Mouse (Mus musculus) T-helper 1 cell (primary cell): Measurements from ENCODE around the gene Arhgef10l.

Source experiments
- in situ Hi-C: fragments of 300-600 bp; cut with MboI, MseI; formaldehyde crosslinking; loops from one replicate; pipeline ENCODE4 v1.15.1; 2025; ENCODE audit warnings: high pct_unique_total_duplicates

Arhgef10l gene

DNA sequence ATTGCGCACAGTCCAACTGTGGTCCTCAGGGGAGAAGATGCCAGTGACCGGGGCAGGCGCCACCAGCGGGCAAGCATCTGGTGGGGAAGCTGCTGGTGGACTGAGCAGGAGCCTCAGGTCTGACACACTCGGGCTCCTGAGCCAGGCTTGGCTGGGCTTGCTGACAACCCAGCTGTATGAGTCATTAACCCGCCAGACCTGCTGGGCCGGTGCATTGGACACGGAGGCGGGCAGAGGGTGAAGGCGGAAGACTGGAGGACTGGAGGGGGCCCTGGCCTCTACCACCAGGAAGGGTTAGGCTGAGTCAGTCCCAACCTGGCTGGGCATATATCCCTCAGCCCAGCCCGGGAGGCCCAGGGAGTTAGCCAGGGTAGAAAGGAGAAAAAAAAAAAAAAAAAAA, at the start of gene Arhgef10l:
Gene Arhgef10l, minus strand, starts transcription at position 253 of the 400 bp plus-strand sequence.
- in situ Hi-C loops: loop anchor here (5.0 to 10.0 kb wide), 2 partner anchors 93 to 111 kb away; no protein-coding TSS in a partner anchor

GRCm38 (mm10) chr4:140714586-140714985, 48.8 kb upstream of the Arhgef10l start:
- in situ Hi-C loops: no loop called here

DNA sequence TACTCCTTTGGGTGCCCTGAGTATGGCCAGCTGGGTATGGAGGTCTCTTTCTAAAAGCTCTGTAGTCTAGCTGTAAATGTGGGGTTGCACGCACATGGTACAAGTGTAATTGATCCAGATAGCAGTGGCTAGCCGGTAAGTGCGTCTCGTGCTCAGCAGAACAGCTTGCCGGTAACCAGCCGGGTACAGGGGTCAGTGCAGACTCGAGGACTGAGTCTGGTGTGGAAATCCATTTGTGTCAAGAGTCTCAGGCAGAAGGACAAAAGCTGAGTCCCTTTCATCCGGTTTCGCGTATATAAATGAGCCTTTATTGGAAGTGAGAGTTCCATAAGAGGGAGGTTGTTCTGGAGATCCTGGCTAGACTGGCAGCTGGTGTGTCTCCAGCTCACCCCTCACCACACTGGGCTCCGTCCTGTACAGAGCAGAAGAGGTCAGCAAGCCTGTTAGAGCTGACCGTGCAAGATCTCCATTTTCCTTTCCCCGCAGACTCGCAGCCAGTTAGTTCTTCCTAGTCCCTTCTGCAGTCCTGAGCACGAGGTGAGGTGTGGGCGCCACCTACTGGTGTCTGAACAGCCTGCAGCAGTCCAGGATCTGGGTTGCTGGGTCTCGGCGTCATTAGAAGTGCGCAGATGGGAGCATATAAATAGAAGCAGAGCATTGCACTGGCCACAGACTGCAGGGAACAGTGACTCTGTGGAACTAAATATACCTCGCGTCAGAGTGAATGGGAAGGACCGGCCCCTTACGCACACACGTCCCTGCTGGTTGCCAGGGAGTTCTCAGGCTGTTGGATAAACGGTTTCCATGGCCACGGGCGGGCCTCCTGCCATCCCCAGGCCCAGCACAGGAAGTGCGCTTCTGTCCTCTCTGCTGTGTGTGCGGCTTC, 47.9 kb upstream of the Arhgef10l start:
- in situ Hi-C loops: no loop called here

- in situ Hi-C loops: no loop called here
These were observed 45.5 kb upstream of the Arhgef10l start for GRCm38 (mm10) chr4:140711360-140711759.

- in situ Hi-C loops: no loop called here
These were observed 45.0 kb upstream of the Arhgef10l start for GRCm38 (mm10) chr4:140710781-140711180.

- in situ Hi-C loops: loop anchor here (10.0 kb wide), 1 partner anchor 715 kb away; the partner anchor contains the start of gene Hspb7
These were observed 43.8 kb upstream of the Arhgef10l start for GRCm38 (mm10) chr4:140709617-140710016.

DNA sequence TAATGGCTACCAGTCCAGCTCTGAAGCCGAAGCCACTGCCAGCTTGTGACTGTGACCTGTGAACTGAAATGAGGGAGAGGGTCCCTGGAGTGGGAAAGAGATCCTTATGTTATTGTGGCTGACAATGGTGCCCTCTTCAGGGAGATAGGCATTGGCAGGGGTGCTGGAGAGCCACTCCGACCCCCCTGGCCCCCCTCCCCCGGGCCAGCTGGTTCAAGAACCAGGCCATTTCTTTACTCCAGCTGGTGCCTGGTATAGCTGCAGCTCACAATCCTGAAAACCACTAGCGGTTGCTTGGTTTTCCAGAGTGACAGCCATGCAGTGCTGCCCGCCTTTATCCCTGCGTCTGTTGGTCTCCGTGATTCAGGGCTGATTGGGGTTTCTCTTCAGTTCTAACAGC, 43.3 kb upstream of the Arhgef10l start:
- in situ Hi-C loops: loop anchor here (10.0 kb wide), 1 partner anchor 716 kb away; the partner anchor contains the start of gene Hspb7

DNA sequence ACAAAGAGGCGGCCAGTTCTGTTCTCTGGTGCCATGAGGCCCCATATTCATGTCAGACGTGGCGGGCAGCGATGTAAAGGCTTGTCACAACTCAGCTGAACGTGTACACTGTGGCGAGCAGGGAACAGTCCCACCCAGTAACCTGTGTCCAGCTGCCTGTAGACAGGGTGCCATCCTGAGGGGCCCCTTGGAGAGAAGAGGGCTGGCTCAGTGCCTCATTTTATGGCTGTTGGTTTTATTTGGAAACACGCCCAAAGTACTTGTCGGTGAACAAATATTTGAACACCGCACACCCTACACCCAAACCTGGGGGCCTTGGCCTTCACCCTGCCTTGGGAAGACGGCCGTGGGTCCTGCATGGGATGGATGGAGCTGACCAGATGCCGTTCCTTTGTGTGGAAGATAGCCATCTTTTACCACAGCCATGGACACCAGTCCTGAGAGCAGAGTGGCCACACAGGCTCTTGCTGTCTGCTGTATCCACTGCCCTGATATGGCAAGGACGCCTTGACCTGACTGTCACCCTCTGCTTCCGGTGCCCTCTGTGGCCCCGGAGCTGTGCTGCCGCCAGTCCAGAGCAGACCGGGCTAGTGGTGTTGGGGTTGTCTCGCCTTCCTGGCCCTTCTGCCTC, 42.6 kb upstream of the Arhgef10l start:
- in situ Hi-C loops: loop anchor here (10.0 kb wide), 1 partner anchor 716 kb away; the partner anchor contains the start of gene Hspb7

DNA sequence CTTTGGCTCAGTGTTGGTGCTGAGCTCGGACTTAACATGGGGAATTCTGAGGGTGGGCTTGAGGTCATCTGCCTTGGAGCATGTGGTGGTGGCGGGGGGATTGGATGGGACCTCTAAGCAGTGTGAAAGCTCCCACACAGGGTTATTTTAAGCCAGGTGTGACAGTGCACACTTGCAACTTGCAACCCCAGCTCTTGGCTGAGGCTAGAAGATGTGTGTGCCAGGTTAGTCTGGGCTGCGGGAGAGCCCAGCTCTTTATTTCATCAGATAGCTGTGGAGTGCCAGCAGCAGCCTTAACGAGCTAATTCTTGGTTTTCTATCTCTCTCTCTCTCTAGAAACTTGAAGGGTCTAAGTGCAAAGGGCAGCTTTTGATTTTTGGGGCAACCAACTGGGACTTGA, 41.8 kb upstream of the Arhgef10l start:
- in situ Hi-C loops: loop anchor here (10.0 kb wide), 1 partner anchor 717 kb away; the partner anchor contains the start of gene Hspb7

DNA sequence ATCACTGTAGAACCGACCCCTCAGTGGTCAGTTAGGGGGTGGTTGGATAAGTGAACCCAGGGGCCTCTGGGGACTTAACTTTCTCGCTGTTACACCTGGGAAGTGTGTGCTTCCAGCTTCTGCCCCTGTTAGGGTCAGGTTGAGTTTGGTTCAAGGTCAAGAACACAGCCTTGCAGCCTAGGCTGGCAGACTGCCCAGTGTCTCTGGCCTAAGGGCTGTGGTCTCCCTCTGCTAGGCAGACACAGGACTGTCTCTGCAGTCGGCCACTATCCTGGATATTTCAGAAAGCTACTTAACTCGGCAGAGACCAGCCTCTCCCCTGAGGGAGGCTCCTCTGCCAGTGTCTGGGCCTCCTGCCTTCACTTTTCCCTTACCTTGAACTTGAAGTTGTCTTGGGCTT, 38.4 kb upstream of the Arhgef10l start:
- in situ Hi-C loops: loop anchor here (10.0 kb wide), 1 partner anchor 721 kb away; the partner anchor contains the start of gene Hspb7

DNA sequence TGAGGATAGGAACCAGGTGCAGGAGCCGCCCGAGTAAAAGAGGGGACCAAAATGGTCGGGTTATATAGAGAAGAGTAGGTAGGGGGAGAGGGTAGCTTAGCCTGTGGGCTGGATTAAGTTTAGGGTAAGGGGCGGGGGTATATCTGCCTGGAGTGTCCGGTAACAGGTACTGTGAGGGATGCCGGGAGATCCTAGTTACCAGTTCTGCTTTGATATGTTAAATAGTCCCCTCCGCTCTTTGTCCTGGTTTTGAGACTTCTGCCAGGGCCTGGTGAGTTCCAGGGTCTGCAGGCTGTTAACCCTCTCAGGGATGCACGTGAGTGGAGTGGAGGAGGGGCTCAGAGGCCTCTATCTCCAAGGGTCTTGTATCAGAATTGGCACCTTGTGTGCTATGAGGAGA, 37.8 kb upstream of the Arhgef10l start:
- in situ Hi-C loops: loop anchor here (10.0 kb wide), 1 partner anchor 721 kb away; the partner anchor contains the start of gene Hspb7

DNA sequence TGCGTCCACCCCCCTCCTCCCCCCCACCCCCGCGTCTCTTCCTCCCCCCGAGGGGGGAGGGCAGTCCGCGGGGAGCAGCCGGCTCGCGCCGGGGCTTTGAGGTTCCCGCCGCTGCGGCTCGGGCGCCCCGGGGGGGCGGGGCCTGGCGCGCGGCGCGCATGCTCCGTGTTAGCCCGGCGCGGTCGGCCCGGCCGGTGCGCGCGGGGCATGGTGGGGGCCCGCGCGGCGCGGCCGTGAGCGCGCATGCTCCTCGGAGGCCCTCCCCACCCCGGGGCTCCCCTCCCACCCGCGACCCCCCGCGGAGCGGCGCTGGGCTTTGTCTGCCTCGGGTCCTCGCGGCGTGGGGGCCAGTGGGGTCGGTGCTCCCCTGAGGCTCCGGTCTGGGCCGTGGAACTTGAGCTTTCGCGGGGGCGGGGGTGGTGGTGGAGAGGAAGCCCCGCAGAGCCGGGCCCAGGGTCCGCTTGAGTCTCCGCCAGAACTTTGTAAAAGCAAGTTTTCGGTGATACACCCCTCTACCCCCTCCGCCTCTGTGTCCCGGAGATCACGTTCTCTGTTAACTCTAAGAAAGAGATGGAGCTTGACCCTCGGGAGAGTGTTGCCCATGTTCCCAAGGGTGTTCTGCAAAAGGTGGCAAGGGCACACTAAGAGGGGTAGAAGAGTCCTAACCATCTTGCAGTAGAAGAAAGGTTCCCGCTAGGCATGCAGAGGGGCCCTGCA, 37.0 kb upstream of the Arhgef10l start:
- in situ Hi-C loops: loop anchor here (10.0 kb wide), 1 partner anchor 722 kb away; the partner anchor contains the start of gene Hspb7

- in situ Hi-C loops: loop anchor here (10.0 kb wide), 1 partner anchor 723 kb away; the partner anchor contains the start of gene Hspb7
These were observed 36.1 kb upstream of the Arhgef10l start for GRCm38 (mm10) chr4:140701716-140702561.

GRCm38 (mm10) chr4:140701049-140701715, 35.4 kb upstream of the Arhgef10l start:
- in situ Hi-C loops: loop anchor here (10.0 kb wide), 1 partner anchor 724 kb away; the partner anchor contains the start of gene Hspb7

DNA sequence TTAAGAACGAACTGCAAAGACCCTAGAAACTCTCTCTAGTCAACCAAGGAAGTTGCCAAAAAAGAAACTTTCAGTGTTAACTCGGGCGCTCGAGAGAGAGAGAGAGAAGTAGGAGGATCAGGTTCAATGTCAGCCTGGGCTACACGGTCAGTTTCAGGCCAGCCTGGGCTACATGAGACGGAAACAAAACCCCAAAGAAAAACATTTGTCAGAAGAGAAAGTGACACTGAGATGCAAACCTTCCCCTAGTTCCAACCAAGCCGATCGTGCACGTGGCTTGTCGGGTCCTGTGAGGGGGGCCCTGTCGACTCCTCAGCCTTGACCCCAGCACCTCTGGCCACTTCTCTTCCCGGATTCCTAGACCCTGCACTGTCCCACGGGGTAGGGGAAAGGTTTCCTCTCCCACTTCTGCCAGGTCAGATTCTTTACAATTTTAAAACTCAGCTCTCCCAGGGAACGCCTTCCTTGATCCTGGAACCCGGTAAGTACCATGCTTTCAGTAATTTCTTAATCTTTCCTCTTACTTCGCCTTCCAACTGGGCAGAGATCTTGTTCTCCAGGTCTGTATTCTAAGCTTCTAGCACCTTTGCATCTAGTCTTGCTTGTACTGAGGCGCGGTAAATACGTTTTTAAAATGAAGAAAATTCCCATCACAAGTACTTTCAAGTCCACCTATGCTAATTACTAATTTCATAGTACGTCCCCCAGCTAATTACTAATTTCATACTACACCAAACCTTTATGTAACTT, 34.6 kb upstream of the Arhgef10l start, which contains the start of gene Rcc2:
Gene Rcc2, plus strand, starts transcription at position 273 of the 750 bp plus-strand sequence.
- in situ Hi-C loops: loop anchor here (10.0 kb wide), 1 partner anchor 724 kb away; the partner anchor contains the start of gene Hspb7

DNA sequence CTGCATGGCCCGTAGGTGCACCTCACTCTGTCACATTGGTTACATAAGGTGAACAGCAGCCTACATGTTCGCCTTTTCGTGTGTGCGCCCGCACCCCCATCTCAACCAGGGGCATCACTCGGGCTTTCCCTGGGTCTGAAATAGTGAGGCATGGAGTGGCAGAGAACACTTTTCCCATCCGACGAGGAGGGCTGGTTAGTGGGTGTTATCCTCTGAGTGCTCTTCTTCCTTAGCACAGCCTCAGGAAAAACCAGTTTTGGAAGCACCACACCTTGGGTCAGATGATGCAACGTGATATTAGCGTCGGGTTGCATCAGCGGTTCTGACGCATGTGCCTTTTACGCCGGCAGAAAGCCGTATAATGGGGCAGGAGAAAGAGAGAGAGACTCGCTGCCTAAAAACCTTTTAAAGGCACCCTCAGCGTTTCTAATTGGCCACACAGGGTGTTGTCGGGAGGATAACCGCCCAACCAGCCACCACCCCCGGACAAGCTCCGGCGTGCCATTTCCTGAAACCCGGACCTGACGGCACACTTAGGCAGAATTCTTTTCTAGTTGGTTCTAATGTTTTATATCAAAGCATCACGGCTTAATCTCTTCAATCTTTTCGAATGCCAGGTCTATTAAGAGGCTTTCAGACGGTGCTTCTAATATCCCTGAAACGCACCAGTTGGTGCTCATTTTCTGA, 33.8 kb upstream of the Arhgef10l start:
- in situ Hi-C loops: loop anchor here (10.0 kb wide), 1 partner anchor 725 kb away; the partner anchor contains the start of gene Hspb7

GRCm38 (mm10) chr4:140695675-140696585, 30.1 kb upstream of the Arhgef10l start:
- in situ Hi-C loops: no loop called here
